Comparison of ENCODE assay signal across 8 mouse cellular contexts in genomic region chr3:121953433-121954161, GRCm38 (mm10). TPM values are rescaled to one million over a fixed set of nuclear protein-coding genes. Genes with fewer than 3 reads are reported as not detected.
A peak's percentile ranks its signal among the peaks of the same experiment; 100 is the strongest.
DNase-seq lines count a peak whose midpoint lies in the region; ATAC-seq and TF ChIP-seq lines count a peak whose summit lies in the region.

No protein-coding gene starts in this region.

- DNase-seq in urinary bladder, adult 2 months (ENCODE audit: low spot score) = peak; percentile 48
- no peak for DNase-seq in urinary bladder, postnatal 10 days (ENCODE audit: low spot score)
- DNase-seq in forebrain, postnatal 0 days = no peak
- DNase-seq in liver = peak; percentile 9
- DNase-seq in neural tube, embryonic 10.5 days (ENCODE audit: extremely low spot score, low spot score) = peak; percentile 49
- no peak for DNase-seq in spleen, postnatal 10 days (ENCODE audit: low spot score in 2 of 2)

- WGBS in forebrain, postnatal 0 days = under 1% methylated on average over 36 of the region's 53 CpGs
- 1% methylated on average over 53 of the region's 53 CpGs for WGBS in hindbrain, embryonic 13.5 days

- no peaks in the 10 kb centered on the region for H3K9me3 ChIP-seq in forebrain, postnatal 0 days (ENCODE audit: low read length)
- H3K9me3 ChIP-seq in hindbrain, embryonic 13.5 days = no peaks in the 10 kb centered on the region

- TF ChIP-seq CTCF in forebrain, postnatal 0 days (IDR thresholded peaks at IDR 0.05; ENCODE audit: low read depth) = no peak; the same call in 1 of the 2 replicates

- peak overlapping the region; percentile 53 for H3K4me3 ChIP-seq in forebrain, postnatal 0 days (ENCODE audit: low read depth, low read length)
- H3K4me3 ChIP-seq in hindbrain, embryonic 13.5 days = peak overlapping the region; percentile 60

- H3K27me3 ChIP-seq in forebrain, postnatal 0 days (ENCODE audit: insufficient read depth, low read length) = 0 out of 2 replicates have a peak, but pooled peaks cover 10% of the 10 kb centered on the region
- peaks cover 41% of the 10 kb centered on the region for H3K27me3 ChIP-seq in hindbrain, embryonic 13.5 days

- H3K4me2 ChIP-seq in forebrain, postnatal 0 days (ENCODE audit: low read depth) = peak overlapping the region; percentile 74
- H3K4me2 ChIP-seq in hindbrain, embryonic 13.5 days = peak overlapping the region; percentile 83

- 0 out of 2 replicates have a peak, but pooled peaks cover 3% of the 10 kb centered on the region for H3K4me1 ChIP-seq in forebrain, postnatal 0 days (ENCODE audit: insufficient read depth)
- peaks cover 11% of the 10 kb centered on the region for H3K4me1 ChIP-seq in hindbrain, embryonic 13.5 days (replicated peaks)

- no peak overlapping the region; the same call in 1 of the 2 replicates for H3K27ac ChIP-seq in forebrain, postnatal 0 days (ENCODE audit: low read depth, low read length)
- H3K27ac ChIP-seq in hindbrain, embryonic 13.5 days = no peak overlapping the region

- no peak; the same call in 1 of the 2 replicates for ATAC-seq in forebrain, postnatal 0 days
- ATAC-seq in hindbrain, embryonic 13.5 days (ENCODE audit: low FRiP score) = peak; percentile 64
- ATAC-seq in frontal cortex, adult (ENCODE audit: low TSS enrichment) = no peak

- peak overlapping the region; percentile 58 for H3K9ac ChIP-seq in forebrain, postnatal 0 days
- peak overlapping the region; percentile 74 for H3K9ac ChIP-seq in hindbrain, embryonic 13.5 days

- no peaks in the 10 kb centered on the region for H3K36me3 ChIP-seq in forebrain, postnatal 0 days (ENCODE audit: insufficient read depth)
- no peaks in the 10 kb centered on the region for H3K36me3 ChIP-seq in hindbrain, embryonic 13.5 days

RNA-seq across cellular contexts. Expression of gene Arhgap29, which starts 1.3 kb away (rescaled TPM):
- polyA plus RNA-seq in urinary bladder, adult 2 months (2012; rRNA removed) = 38.3 and 41.1 TPM in 2 replicates
- 35.9 and 46.9 TPM in 2 replicates for total RNA-seq in forebrain, postnatal 0 days (2014; rRNA removed)
- 12.8 and 14.6 TPM in 2 replicates for polyA plus RNA-seq in forebrain, postnatal 0 days (2015; fragmentation: Nextera tagmentation; extraction: Ambion mirVana)
- polyA plus RNA-seq in hindbrain, embryonic 13.5 days (2015; fragmentation: Nextera tagmentation; extraction: Ambion mirVana) = 30.0 and 31.4 TPM in 2 replicates

Comparison
In these comparisons a context has a peak if more than half of its experiments do, and no peak if none do; other contexts are left out.
1. DNase-seq: peak in urinary bladder, adult 2 months (single experiment), liver (single experiment) and neural tube, embryonic 10.5 days (single experiment); none in urinary bladder, postnatal 10 days (single experiment), forebrain, postnatal 0 days (single experiment) and spleen, postnatal 10 days (0 of 2).